Mouse (Mus musculus): ENCODE results near the gene Cdkal1.

Cdkal1 gene

DNA sequence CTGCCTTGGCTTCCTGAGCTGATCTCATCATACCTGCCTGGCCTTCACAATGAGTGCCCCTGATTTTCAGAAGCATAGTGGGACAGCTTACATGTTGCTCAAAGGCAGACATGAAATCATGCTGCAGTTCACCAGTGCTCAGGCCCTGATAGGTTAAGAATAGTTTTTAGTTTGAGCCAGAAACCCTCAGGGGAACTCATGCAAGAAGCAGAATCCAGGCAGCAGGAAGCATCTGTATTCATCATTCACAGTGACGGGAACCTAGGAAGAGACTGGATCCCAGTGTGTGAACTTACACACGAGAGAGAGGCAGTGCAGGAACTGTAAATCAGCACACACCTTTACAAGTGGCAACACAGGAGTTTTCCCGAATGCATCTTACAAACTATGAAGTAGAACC lies 441.0 kb downstream of the Cdkal1 start:
- CTCF ChIA-PET = no interaction called here

DNA sequence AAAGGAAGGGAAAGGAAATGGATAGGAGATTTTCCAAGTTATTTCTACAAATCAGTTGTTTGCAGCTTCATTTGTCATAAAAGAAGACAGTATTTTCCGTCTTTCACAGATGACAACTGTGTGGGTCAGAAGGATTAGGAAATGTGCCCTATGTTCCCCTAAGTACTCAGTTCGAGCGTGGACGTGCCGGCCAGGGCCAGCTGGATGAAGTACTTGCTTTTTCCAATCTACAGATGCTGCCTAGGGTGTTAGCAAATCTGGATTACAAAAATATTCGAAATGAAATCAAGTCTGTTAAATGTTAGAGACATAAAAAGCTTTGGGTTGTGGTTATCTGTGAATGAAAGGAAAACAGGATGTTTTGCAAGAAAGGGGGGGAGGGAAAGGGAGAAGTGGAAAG lies 444.3 kb downstream of the Cdkal1 start:
- CTCF ChIA-PET = interaction anchor here (0.7 kb wide), 1 partner anchor 549 kb away, joined by 10 read pairs; no protein-coding TSS in a partner anchor

DNA sequence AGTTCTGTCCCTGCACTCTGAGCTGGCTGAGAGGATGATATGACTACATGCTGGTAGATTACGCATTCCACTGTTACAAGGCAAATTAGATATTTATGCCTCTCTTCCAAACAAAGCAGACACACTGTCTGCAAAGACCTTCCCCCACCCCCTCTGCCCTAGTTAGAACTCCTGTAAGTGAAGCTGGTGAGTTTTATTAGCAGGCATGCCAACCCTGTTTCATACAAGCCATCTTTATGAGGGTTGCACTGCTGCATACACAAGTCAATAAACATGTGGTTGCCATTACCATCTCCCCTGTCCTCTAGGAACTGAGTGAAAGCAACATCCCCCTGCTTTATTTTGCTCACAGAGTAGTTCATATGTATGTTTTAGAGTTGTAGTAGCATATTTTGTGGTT lies 447.9 kb downstream of the Cdkal1 start:
- CTCF ChIA-PET = no interaction called here

DNA sequence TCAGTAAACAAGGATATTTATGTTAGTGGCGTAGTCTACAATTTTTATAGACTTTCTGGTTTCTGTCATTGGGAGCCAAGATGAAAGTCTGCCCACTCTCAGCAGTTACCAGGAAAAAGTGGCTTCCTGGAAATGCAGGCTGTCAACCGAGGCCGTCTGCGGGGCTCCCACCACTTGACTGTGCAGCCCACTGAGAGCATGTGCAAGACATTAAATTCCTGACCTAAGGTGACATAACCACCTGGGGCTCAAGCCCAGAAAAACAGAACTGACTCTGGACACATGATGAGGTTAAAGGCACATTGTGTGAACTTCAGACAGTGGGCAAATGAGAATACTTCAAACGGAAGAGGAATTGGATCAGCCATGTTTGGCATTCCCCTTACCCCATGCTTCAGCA lies 450.2 kb downstream of the Cdkal1 start:
- CTCF ChIA-PET = no interaction called here

DNA sequence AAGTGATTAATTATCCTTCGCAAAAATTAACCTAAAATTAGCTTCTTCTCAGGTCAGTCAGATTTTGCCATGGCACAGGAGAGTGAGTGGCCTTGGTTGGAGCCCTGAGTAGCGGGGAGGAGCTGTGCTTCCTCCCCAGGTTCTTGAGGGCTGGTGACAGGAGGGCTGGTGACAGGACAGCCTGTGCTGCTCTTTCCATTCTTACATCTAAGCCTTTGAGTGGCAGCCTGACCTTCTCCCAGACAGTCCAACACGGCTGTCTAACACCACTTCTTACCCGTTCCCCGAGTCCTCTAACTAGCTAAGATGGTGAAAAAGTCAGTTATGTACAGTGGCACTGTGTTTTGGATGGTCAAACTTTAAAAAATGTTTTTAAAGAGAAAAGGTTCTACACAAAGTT lies 452.3 kb downstream of the Cdkal1 start:
- CTCF ChIA-PET = no interaction called here

DNA sequence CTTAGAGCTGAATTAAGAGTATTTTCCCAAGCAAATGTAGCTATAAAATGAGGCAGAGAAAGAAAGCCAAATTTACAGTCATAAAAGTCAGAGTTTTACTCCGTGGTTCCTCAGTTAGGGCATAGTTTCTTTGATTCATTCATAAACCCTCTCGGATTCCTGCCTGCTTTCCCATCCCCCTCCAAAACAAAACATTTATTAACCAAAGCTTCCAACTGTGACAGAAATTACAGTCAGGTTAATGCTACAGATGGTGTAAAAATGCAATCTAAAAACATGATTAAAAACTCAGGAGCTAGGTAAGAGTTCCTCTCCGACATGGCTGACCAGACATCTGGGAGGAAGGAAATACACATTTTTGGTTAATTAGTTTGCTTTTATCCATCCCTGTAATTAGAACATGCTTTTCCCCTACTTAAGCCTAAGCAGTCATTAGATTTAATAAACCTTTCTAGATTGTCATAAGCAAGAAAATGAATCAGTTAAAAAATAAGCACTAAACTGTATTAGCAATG lies 452.9 kb downstream of the Cdkal1 start:
- CTCF ChIA-PET = no interaction called here

DNA sequence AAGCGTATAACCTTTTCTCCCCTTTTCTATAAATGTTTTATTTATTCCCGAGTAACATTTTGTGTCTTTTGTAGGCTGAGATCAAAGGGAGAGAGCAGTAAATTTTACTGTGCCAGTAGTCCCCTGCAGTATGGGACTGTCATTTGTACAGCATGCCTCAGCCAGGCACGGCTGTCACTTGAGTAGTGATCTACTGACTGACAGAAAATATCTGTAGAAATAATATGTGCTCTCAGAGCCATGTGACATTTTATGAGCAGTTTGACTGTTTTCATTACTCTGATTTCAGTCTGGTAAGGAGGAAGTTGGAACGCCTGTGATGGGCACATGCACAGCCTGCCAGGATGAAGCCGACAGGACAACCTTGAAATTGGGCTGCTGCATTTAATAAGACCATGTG lies 455.6 kb downstream of the Cdkal1 start:
- CTCF ChIA-PET = no interaction called here

DNA sequence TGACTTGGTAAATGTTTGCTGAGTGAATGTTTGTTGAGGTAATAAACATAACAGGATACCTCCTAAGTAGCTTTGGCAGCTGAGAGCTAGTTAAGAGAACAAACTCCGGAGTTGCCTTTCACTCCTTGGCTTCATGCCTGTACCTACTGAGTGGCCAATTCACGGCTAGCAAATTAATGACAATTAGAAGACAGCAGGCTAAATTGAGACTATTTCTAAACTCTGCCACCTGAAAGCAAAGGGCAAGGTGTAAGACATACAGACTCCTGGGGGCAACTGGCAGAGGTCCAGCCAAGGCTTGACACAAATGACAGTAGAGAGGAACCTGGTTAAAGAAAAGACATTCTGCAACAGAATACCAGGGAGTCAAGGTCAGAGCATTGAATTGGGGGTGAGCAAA lies 457.0 kb downstream of the Cdkal1 start:
- CTCF ChIA-PET = interaction anchor here (0.7 kb wide), 1 partner anchor 282 kb away, joined by 4 read pairs; no protein-coding TSS in a partner anchor

DNA sequence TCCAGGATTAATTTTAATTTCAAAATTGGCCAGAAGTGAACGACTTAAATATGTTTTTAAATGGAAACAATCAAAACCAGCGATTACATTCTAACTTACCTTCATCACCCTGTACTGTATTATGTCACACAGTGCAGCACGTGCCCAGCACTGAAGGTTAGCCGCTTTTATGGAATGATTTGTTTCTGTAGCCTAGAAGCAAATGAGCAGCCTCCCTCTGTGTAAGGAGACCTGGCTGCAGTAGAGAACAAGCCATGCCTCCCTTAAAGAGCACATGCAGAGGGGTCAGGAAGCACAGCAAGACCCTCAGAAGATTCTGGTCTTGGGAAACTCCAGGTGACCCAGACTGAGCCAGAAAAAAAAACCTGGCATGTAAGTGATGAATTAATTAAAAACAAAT lies 459.8 kb downstream of the Cdkal1 start:
- CTCF ChIA-PET = no interaction called here

DNA sequence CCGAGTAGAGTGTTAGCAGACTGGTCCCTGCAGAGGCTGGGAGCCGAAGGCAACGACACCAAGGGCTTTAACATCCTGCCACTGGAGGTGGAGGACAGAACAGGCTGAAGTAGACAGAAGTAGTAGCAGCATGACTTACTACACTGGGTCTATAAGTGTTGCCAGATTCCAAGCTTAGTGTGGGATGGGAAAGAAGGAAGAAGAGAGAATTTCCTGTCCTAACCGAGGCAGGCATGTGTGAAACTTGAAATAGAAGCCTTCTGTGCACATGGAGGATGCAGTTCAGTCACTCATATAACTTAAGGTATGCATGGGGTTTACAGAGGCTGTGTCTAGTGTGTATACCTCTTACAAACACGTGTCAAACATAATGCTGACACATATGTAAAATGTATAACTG lies 465.4 kb downstream of the Cdkal1 start:
- CTCF ChIA-PET = no interaction called here

DNA sequence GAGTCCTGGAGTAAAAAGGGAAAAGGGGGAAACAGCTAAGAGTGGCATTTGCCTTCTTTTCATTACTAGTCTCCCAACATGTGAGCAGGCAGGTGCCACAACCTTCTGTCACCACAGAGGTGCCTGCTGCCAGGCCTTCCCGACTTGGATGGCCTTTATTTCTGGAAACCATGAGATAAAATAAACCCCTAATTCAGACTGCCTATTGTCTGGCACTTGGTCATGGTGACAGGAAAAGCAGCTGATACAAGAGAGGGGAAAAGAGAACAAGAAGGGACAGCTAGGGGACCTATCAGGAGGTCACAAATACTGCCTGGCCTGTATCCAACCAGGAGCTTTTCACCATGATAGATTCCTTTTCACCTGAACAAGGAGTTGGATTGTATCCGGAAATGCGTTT lies 466.6 kb downstream of the Cdkal1 start:
- CTCF ChIA-PET = no interaction called here

DNA sequence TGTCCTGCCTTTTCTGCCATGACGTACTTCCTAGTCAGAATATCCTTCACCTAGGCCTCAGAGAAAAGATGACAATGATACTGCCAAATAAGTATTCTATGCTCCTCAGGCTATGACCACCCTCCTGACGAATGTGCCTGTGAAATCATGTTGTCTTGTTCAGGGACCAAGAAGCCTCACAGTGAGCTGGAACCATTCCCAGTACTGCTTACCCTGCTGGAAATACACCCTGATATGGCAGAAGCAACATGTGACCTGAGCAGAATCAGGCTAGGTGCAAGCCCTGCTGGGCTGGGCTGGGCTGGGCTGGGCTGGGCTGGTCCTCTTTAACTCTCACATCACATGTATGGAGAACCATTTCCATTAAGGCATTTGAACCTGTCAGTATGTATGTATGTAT lies 477.9 kb downstream of the Cdkal1 start:
- CTCF ChIA-PET = no interaction called here

DNA sequence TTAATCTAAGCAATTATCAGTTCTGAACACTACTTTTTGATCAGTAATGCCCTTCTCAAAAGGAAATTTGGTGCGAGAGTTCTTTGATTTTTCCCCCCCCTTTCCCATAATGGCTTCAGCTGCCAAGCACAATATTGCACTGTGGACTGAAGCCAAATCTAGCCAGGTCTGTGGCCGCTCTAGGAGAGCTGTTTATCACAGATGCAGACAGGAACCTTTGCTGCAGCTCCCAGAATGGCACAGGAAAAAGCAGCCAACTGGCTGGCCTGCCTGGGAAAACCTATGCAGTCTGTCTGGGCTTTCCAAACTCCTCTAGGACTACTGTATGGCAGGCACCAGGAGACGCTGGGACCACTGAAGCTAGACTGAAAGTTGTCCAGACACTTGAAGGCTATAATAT lies 483.6 kb downstream of the Cdkal1 start:
- CTCF ChIA-PET = no interaction called here

DNA sequence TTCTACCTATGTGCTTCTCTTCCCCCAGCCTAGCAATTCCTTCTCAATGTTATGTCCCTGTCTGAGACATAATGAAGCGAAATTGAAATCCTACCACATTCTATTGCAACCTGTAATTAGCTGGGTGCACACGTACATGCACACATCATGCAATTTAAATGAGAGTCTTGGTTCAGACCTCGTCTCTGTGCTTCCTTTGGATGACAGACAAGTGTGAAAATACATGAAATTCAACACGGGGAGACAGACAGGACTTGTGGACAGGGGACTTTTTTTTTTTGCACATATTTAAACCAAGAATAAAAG lies 484.1 kb downstream of the Cdkal1 start:
- CTCF ChIA-PET = no interaction called here

DNA sequence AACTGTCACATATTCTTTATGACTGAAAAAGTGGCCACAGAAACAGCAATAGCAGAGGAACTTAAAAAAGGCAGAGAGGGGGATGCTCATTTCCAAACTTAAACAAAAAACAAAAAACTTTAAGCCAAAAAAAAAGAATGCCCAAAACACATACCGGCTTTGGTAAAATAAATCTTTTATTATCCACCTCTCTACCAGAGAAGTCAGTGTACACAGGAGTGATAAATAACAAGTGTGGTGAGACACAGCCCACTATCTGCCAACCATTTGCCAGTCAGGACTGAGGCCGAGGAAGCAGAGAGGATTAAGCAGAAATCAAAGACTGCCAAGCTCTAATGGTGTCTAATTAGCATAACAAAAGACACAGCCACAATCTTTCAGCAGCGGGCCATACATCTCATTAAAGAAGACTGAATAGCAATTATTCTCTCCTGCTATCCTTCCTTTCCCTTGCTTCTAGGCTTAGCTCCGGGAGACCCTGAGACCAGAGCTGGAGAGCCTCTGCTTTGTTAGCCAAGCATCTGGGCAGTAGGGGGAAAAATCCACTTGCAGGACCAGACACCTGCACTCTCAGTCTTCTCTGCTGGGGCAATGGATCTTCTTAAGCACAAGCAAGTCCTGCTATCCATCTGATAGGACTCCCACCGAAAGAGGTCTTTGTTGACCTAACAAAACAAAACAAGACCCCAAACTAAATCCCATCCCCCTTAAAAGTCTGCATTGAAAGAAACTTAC lies 484.6 kb downstream of the Cdkal1 start:
- CTCF ChIA-PET = interaction anchor here (0.5 kb wide), 1 partner anchor 68 kb away, joined by 3 read pairs; no protein-coding TSS in a partner anchor

DNA sequence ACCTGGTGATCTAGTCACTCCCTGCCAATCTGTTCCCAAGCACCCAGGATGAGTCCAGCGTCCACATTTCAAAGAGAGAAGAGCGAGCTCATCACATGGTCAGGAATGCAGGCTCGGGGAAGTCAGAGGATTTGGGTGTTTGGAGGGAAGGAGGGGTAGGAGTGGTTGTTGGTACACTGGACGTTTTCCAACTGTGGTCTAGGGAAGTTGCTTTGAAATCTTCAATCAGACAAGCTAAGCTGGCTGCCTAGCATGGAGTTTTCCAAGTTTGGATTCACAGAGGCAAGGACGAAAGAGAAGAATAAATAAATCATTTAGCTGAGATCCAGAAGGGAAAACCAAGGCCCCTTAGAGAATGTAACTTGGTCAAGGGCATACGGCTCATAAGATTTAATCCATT lies 486.7 kb downstream of the Cdkal1 start:
- CTCF ChIA-PET = no interaction called here

DNA sequence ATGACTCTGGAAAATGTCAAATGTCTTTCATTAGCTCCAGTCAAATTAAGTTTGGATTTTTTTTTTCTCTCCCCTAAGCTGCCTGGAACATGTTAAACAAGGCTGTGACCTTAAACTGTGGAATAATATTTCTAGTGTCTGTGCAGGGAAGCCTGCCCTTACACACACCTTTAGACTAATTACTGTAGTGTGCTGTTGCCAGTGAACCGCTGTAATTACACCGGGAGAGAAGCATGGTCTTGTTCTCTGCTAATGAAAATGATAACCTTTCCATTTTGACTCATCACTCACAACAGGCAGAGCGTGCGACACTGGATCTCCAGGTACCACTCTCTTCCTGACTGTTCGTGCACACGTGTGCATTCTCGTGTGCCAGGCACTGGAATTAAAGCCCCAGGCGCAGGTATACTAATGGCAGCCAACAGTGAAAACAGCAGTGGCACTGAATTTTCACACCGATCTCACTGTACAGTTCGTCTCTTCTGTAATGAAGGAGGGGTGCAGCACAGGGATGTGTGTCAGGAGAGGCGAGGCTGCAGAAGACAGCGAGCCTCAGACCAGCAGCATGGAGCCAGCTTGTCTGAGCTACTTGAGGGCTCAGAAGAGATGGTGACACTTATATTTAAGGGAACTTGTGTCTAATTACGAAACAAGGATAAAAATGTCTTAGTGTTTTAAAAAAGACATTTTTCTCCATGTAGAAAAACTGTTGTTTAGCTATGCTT lies 490.4 kb downstream of the Cdkal1 start:
- CTCF ChIA-PET = no interaction called here

DNA sequence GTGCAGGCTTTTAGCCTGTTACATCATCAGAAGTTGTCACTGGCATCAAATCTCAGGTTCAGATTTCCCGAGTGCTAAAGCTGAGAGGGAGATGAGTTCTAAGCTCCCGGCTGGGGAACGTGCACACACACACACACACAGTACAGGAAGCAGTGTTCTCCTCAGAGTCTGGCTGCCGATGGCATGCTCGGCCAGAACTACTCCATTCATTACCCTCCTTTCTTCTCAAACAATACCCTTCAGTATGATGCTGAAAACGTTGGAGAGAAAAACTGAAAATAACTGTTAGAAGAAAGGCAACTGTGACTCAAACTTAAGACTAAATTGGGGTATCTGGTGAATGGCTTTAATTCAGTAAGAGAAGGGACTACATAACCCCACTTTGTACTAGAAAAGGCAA lies 491.5 kb downstream of the Cdkal1 start:
- CTCF ChIA-PET = no interaction called here

DNA sequence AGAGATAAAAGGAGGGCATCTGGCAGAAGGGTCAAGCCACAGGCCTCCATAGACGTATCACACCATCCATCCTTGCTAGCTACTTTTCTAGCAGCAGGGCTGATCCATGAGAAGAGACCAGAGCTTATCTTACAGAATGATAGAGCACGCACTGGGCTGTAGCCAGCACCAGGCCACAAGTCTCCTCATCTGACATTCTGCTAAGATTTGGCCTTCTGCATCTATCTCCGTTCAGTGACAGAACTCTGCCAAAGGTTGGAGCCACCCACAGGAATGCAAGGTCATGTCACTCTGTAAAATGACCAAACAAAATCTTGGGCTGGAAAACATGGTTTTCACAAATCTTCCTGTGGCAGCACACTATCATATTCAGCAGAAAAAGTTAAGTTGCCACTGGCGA lies 493.6 kb downstream of the Cdkal1 start:
- CTCF ChIA-PET = no interaction called here

DNA sequence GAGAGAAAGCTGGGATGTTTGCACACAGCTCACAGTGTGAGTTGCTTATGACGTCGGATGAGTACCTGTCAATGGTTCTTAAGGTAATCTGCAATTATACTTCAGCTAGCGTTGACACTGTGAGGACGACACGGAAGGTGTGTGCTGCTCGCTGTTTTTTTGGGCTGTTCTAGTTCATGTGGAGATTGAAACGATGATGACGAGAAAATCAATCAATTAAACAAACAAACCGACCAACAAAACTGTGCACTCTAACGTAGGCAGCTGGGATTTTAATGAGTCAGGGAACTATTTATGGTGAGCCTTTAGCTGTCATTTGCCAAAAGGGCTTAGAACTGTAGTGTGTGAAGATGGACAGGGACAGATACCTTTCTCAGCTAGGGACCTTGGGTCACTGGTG lies 494.6 kb downstream of the Cdkal1 start:
- CTCF ChIA-PET = no interaction called here

DNA sequence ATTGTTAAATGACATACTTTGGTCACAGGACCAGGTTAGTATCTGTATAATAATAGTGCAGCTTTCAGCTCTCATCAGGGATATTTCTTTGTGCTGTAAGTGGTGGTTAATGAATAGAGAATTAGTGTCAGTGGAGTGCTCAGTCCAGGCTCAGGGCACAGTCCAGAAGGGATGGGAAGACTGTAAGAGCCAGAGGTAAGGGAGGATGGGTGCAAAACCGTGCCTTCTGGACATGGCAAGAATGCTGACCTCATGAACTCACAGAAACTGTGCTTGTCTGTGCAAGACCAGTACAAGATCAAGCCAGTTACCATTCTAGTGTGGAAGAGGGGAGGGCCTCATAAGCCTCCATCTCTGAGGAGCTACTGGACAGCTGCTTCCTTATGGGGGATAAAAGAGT lies 496.1 kb downstream of the Cdkal1 start:
- CTCF ChIA-PET = no interaction called here

DNA sequence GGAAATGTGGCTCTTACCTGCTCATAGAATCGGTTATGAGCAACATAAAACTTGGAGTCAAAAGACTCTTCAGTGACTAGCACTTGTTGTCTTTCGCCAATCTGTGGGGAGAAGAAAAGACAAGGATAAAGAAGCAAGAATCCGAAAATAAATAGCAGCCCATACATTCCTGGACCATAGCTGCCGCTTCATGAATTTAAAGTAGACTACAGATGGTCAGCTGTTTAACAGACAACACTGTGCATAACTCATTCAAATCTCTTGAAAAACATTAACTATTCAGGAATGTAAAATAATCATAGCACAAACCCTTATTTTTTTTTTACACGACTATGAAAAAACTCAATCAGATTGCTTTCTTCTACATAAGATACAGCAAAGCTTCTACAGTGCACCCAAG lies 498.0 kb downstream of the Cdkal1 start:
- CTCF ChIA-PET = no interaction called here

DNA sequence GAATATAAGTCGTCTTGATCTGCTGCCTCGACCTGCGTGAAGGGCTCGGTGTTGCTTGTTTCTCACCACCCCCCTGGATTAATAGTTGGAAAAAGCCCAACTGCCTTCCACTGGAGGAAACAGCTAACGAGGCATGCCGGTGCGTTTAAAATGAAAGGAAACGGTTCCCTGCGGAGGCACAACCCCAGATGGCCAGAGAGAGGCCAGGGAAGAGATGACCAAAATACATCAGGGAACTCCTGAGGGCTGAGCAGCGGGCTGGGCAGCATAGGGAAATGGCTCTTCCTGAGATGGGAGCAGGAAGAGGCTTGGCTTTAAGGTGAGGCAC lies 499.4 kb downstream of the Cdkal1 start:
- CTCF ChIA-PET = no interaction called here

Measured in spleen, embryonic (tissue).